Mouse (Mus musculus) layer of hippocampus, adult 9-11 months (tissue): ENCODE measurements around the gene Flnb.

Experiments
- DNase-seq: peaks from one replicate; pipeline ENCODE4 v3.0.0; 2022

Flnb gene

DNA sequence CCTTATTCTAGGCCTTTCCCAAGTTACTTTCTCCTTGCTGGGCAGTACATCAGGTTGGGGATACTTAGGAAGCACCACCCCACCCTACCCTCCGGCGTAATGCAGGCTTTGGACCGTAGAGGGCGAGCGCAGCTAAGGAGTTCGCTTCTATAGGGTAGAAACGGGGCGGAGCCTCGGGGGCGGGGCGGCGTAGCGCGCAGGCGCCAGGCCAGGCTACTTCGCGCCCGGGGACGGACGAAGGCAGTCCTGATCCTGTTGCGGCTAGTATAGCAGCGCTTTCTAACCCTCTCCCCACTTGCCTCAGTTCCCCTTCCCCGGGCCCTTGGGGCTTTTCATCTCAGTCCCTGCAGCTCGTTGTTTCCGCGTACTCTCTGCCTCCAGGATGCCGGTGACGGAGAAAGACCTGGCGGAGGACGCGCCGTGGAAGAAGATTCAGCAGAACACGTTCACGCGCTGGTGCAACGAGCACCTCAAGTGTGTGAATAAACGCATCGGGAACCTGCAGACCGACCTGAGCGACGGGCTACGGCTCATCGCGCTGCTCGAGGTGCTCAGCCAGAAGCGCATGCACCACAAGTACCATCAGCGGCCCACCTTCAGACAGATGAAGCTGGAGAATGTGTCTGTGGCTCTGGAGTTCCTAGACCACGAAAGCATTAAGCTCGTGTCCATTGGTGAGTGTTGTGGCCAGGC lies at the start of gene Flnb:
Gene Flnb, plus strand, starts transcription at position 188 of the 693 bp plus-strand sequence.
- DNase-seq, result peak; percentile 95

DNA sequence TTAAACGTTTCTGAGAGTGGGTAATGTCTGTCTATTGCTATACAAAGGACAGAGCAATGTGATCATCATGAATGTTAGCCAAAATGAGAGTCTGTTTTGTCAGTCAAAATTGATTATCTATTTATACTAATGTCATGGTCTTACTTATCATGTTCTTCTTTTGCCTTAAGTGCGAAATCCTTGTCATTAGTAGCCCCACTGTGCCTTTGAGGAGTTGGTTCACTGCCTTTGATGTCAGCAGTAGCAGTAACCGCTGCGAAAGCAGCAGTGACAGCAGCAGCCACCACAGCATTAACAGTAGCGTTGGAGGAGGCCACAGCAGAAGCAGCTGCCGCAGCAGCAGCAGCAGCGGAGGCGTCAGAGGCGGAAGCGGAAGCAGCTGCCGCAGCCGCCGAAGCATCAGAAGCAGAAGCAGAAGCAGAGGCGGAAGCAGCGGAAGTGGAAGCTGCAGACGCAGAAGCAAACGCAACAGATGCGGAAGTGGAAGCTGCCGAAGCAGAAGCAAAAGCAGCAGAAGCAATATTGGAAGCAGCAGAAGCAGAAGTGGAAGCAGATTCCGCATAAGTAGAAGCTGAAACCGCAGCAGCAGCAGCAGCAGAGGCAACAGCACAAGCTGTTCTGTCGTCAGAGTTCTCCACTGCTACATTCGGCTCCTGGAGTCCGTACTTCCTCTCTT lies 43.9 kb upstream of the Flnb start:
- DNase-seq, result peak; percentile 38

DNA sequence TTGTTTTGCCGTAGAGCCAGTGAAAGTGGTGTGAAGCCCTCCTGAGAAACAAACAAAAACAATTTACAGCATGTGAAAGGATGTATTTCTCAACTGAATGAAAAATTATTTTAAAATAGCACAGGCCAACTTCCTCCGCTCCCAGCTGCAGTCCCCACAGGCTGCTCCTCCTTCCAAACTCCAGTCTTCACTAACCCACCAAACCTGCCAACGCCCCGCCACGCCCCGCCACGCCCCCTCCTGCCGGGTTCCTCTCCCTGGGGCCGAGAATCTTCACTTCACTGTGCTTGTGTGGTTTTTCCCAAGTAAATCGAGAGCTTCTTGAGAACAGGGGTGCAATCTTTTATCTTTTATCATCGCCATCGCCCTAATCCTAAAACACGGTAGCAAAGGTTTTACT lies 31.7 kb upstream of the Flnb start:
- no peak for DNase-seq

DNA sequence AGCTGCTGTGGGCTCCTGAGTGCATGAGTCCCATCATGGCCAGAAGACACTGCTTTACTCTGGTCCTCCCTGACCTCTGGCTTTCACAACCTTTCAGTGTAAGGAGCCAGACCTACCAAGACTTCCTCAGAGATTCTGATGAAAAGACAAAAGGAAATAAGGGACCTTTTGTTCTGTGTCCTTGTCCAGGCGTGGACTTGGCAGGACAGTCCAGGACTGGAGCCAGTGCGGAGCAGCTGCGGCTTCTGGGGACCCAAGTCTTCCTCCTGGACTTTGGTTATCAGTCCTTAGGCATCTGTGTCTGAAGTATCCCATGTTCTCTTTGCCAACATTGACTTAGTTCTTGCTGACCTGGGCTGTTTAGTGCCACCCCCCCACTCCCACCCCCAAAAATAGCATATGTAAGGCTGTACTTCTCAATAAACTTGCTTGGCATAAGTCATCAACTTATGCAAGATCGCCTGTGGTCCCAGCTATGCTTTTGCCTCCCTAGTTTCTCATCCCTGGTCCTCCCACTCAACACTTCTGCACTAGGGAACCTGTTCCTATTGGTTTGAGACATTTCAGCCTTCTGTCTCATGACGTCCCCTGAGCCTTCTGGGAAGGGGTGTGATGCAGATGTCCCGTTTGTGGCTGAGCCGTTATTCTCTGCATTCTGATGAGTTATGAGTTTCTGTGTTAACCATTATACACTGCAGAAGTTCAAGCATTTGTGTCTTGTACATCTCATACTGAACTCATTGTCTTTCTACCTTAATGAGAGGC lies 28.3 kb upstream of the Flnb start:
- DNase-seq, result peak; percentile 20

DNA sequence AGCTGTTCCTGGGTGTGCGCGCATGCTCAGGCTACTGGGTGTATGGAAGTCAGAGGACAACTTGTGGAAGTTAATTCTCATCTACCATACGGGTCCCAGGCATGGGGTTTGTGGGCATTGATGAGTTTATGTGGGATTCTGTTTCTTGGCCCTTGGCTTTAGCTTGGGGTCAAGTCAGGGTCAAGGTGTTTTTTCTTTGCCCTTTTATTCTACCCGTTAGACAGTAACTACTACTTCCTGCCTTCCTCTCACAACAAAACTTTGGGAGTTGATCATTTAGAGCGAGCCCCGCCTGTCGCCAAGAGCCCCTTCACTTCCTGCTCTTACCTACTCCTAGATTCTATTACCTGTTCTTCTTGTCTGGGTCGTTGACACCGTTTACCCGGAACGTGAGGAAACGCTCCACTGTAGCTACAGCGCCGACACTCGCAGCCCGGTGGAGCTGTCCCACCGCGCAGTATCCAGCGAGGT lies 26.7 kb upstream of the Flnb start:
- no peak for DNase-seq

DNA sequence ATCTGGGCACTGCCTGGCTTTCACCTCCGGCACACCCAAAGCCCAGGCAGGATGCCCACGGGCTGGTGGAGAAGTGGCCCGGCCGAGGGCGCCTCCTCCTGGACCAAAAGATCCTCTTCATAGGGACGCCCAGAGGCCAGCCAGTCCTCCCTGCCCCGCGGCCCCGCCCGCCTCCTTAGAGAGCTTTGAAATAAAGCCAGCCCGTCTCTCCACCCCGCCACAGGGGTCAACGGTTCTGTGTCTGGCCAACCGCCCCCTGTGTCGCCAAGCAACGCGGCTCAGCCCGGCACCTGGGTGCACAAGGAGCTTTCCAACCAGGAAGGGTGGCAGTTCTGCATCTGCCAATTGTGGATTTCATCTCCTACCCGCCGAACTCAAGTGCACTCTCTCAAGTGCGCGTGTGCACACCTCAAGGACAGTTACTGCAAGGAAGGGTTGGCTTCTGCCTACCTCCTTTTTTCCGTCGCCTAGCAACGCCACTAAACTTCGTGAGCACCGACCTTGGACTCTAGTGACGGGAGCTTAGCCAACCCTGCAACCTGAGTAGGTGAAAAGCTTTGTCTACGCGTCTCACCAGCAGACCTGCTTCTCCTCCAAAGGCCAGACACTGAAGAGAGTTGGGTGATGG lies 26.1 kb upstream of the Flnb start, which contains the start of gene Gm26661:
Gene Gm26661, plus strand, starts transcription at position 56 of the 628 bp plus-strand sequence.
- DNase-seq, result peak; percentile 16

DNA sequence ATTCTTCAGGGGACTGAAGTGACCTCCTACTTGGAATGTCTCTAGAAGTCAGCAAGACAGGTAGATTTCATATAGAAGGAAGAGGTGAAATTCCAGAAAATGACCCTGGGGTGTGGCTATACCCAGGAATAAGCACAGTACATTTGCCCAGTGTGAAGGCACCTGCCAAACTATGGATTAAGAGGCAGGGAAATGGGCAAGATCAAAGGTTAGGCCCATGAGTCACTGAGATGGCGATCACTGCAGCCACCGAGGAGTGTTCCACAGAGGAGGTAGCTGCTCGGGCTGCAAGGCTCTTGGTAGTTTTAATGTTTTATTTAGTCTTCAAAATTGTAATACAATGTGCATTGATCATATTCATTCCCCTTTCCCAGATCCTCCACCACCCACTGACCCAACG lies 21.8 kb upstream of the Flnb start:
- DNase-seq, result no peak

DNA sequence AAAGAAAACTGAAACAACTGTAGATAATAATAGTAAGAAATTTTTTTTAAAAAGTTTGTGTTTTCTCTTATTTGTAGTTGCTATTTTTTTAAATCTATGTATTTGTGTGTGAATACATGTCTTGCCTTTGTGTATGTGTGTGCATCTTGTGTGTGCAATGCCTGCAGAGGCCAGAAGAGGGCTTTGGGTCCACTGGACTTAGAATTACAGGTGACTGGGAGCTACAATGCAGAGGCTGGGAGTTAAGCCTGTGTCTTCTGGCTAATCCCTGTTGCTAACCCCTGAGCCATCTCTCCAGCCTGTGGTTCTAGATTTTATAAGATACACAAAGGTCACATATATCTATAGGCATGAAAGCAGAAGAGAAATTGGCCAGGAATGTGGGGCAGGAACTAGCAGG lies 17.1 kb upstream of the Flnb start:
- no peak for DNase-seq

DNA sequence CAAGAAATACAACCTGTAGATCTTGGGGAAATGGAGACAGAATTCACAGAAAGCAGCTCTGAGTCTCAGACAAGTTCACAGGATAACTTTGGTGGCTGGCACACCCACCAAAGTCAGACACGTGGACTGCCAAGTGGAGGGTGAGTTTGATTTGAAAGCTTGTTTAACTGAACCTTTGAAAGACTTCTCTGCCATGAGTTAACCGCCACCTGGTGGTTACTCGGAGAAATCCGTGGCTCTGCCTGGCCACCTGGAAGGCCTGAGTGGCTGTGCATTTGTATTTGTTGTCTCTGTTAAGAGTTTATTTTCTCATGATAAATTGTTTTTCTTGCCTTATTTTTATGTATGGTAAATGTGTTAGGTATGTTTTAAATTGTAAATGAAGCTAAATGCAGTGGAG lies 15.9 kb upstream of the Flnb start:
- no peak for DNase-seq

DNA sequence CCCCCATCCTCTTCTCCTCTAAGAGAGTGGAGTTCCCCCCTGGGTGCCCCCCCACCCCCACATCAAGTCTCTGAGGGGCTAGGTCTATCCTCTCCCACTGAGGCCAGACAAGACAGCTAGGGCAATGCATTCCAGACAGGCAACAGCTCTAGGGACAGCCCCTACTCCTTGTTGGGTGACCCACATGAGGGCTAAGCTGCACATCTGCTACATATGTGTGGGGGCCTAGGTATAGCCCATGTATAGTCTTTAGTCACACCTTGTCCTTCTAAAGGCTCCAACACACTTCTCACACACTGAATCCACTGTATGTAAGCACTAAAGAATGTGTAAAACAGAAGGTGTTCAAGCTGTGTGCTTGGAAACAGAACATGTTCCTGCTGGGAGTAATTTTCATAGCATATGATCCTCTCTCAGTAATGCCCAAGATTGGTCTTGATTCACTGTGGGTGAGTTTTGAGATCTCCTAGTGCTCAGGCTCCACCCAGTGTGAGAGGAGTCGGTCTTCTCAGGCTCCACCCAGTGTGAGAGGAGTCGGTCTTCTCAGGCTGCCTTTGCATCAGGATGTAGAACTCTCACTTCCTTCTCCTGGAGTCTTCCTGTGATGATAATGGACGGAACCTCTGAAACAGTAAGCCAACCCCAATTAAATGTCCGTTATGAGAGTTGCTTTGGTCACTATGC lies 13.7 kb upstream of the Flnb start:
- no peak for DNase-seq

DNA sequence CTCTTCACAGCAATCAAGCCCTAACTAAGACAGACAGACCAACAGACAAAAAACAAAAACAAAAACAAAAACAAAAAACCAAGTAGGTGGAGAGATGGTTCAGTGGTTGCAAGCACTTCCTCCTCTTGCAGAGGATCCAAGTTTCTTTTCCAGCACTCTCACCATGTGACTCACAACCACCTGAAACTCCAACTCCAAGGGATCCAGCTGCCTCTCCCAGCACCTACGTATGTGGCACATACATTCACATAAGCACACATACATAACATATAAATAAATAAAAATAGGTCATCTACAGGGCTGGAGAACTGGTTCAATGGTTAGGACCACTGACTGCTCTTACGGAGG lies 13.2 kb upstream of the Flnb start:
- no peak for DNase-seq

DNA sequence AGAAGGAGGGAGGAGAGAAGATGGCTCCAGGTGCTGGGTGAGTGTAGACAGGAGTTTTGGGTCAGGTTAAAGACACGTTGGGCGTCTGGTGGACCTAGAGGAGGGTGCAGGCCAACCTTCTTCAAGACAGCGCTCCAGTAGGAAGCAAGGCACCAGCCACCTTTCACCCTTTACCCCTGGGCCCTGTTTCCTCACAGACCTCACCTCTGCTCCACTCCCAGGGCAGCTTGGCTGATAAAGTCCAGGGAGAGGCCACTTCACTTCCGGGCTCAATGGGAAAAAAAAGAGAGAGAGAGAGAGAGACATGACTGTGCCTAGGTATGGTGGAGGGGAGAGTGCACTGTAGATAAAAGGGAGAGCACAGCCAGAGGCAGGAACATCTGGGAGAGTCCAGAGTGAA lies 10.0 kb upstream of the Flnb start:
- DNase-seq, result no peak

DNA sequence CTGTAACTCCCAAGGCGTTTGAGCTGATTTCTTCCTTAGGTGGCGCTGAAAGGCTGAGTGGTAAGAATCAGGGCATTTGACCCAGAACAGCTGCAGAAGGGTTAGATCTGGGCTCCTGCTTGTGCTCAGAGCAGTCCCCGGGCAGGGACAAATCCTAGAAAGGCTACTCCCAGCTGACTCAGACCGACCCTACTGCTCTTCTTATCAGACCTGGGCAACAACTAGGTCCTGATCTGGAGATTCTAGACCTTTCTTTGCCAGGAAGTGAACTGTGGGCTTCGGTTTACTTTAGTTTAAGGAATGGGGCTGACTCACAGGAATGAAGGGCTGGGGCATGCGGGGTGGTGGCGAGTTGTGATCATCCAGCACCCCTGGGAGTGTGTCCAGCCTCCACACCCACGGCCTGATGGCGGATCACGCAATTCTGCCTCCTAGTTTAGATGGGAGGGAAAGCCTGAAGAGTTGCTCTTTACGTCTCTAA lies 9.2 kb upstream of the Flnb start:
- DNase-seq, result no peak

DNA sequence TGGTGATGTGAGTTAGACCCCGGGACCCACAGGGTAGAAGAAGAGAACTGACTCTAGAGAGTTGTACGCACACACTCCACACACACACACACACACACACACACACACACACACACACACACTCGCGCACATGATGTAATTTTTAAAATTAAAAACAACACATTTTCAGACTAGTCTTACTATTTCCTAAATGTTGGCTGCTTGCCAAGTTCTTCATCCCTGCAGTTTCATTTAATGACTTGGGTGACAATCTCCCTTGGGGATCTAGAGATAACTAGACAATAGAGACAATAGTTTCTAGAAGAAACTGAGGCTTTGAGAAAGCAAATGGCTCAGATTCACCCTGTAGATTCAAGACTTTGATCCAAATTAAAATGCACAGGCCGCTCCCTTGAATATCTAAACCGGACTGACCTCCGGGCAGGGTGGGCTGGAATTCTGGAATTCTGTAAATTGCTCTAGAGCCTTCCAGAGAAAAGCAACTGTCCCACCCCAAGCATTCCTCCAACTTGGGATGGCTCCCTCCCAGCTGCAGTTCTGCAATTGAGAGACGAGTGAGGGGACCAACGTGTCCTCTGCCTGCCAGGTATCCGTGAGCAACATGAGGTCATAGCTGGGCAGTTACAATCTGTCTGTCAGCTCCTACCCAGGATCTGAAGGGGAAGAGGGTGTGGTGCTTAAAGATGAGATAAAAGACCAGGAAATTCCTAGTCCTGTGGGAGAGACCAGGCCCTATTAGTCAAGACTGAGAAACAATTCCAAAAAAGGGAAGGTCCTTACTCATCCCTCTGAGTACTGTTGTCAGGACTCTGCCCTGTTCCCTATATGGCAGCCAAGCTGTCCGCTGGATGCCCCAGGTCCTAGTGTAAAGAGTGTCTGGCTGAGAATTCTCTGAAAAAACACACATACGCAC lies 8.5 kb upstream of the Flnb start:
- no peak for DNase-seq

DNA sequence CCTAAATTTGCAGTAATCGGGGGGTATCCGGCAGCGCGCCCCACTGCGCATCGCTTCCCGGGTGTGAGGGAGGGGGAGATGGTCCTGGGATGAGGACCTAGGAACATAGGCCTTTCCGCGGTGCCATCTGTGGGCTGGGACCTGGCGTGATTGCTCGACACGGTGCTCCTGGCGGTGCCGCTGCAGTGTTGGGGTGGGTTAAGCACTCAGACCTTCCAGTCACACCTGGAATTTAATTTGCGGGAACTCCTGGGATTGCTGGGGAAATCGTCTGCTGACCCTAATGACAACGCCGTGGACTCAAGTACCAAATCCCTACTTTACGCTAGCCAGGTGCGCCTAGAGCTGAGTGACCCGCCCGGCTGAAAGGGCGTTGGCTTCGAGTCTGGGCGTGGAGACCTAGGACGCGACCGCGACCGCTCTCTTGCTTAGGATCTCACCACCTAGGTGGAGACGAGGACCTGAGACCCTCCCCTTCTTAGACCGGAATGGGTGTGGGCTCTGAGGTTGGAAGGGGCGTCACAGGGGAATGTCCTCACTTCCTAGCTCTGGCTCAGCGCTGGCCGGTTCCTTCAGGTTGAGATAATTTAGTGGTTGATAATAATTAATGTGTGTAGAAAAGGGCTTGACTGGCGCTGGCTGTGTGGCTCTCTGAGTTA lies 835 bp downstream of the Flnb start:
- DNase-seq, result no peak

DNA sequence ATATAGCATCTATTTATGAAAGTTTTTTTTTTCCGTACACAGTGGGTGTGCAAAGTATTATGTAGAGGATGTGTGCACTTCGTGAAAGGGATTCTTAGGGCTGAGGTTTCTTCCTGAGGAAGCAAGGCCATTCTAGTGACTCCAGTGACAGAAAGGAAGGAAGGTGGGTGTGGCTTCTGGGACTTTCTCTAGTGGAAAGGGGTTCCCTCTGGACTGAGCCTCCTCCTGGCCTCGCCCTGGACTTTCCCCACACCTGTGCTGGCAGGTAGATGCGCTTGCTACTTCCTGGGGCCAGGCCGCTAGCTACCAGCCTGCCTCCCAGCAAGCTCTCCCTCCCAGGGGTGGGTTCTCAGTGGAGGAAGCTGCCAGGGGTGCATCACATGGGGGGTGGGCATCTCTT lies 1.7 kb downstream of the Flnb start:
- DNase-seq, result no peak

DNA sequence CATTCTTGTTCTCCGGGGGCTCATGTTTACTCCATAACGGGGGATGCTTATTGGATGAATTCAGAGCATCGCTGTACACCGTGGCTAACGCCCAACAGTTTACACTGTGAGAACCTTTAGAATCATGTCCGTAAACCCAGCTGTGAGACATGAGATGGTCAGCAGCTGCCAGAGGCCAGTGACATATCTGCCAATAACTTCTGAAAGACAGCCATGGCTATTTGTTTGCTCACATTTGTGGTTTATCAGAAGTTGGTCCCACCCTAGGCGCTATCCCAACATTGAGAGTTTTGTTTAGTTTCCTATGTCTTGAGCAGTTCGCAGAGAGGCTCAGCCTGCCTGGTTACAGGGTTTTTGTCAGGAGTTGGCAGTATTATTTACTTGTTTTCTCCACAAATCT lies 3.6 kb downstream of the Flnb start:
- DNase-seq, result no peak

DNA sequence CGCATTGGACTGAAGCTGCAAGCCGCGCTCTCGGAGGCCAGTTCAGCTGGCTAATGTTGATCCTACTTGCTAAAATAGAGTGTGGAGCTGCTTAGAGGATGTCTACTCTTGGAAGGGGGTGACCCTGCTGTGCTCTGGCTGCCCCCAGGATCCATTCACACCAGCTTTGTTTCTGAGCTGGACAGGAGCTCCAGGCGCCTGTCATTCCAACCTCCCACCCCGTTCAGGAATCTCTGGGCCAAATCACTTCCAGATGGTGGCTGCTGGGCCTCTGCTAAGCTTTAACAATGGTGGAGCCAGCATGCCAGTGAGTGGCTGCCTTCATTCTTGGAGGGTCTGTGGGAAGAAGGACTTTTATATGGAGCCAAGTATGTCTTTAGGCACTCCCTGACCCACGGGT lies 4.9 kb downstream of the Flnb start:
- DNase-seq, result no peak

DNA sequence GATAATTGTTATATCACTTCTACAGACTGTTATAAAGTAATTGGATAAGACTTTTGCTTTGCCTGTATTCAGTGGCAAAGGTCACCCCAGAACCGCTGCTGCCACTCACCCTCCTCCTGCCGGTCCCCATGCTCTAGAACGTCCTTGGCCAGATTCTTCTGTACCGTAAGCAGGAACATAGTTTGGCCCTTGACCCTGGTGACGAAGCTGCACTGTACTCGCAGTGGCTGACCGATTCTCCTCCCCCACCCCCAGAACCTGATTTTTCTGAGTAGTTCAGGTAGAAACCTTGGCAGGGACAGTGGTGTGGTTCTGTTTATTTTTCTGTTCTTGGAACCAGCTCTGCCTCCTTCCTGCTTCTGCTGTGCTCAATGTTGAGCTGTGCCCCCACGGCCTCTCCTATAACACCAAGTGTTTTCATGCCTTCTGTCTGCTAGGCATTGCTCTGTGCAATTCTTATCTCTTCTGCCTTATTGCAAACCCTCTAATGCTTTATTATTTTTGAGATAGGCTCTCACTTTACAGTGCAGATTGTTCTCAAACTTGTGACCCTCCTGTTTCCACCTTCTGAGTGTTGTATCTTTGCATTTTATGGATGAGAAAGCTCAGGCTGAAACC lies 7.0 kb downstream of the Flnb start:
- DNase-seq, result no peak

DNA sequence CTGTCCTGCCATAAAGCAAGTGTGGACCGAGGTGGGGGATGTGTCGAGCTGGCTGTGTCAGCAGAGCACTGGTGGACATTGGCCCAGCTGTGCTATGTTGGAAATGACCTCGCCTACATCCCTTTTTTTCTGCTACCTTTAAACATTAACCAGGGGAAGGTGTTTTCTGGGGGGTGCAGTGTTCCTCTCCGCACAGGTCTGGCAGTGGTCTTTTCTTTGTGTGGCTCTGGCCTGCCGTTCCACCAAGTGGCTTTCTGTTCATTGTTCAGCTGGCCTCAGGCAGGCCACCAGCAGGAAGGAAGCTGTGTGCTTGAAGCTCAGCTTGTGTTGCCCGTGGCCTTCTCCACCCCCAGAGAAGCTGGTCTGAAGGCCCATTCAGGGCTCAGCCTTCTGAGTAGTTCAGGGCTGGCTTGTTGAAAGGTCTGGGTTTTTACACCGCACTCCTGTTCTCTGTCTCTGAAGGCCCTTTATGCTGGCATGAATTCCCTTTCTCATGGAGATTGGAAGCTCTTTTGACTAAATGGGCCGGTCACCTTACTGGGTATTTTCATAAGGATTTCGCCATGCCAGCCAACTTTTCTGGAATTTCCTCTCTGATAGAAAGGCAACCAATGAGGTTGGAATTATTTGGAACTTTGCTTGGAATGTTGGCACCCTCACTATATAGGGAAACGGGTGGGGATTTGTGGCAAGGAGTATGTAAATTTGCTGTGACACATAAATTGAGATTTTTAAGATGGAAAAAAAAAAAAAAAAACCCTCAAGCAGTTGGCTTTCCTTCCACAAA lies 8.6 kb downstream of the Flnb start:
- peak; percentile 30 for DNase-seq
